Mouse (Mus musculus) erythroblast, embryonic 14.5 days (primary cell): ENCODE measurements around the gene Castor1.

Experiments
- GATA1 ChIP-seq: IDR thresholded peaks from 2 replicates; pipeline ENCODE4 v1.6.1; 2012; ENCODE audit warnings: low read length, inconsistent platforms, mixed read lengths
- TAL1 ChIP-seq: IDR thresholded peaks from 3 replicates; pipeline ENCODE4 v1.6.1; 2012; ENCODE audit warnings: low read length, inconsistent platforms, mixed read lengths

GRCm38 (mm10) chr11:4184251-4184952, 33.6 kb upstream of the Castor1 start:
- TF ChIP-seq TAL1, result no peak
- no peak for TF ChIP-seq GATA1
